Mouse (Mus musculus) adrenal gland, adult 2 months (tissue): Measurements from ENCODE around the gene Nlrp4f. TPM values are rescaled to one million over a fixed set of nuclear protein-coding genes. Genes with fewer than 3 reads are reported as not detected.

ENCODE experiments used
- DNase-seq: peaks from one replicate; pipeline ENCODE4 v3.0.0; 2021
- long read RNA-seq: library from polyadenylated mRNA; stranded (forward); transcript quantifications from one replicate; pipeline ENCODE4 v2.0.0, GENCODE M21; 2021
- polyA plus RNA-seq: library from polyadenylated mRNA; depleted of rRNA; stranded (reverse); fragments of >200 nt; gene quantifications from 2 replicates; pipeline ENCODE4 v1.2.3, GENCODE M21; 2012; rRNA removed
- total RNA-seq, 2 experiments: library from RNA; stranded (reverse); gene quantifications; 2 replicates each; pipeline ENCODE4 v1.2.3; 2021

Gene Nlrp4f
- under 1 TPM in 1 of 2 experiments, not detected in 1; 0.21 TPM for total RNA-seq
- not detected in 2 replicates for polyA plus RNA-seq
- long read RNA-seq = 0 reads

GRCm38 (mm10) chr13:65205877-65206276 lies at the start of gene Nlrp4f:
TSS of gene Nlrp4f (minus strand) at chr13:65205977.
- DNase-seq = no peak

- no peak for DNase-seq
Measured at GRCm38 (mm10) chr13:65243273-65243672, 37.5 kb upstream of the Nlrp4f start.

- DNase-seq = no peak
Measured at GRCm38 (mm10) chr13:65242319-65242787, 36.6 kb upstream of the Nlrp4f start.

- peak; percentile 2 for DNase-seq
Measured at GRCm38 (mm10) chr13:65241627-65242318, 36.0 kb upstream of the Nlrp4f start.

- peak; percentile 96 for DNase-seq
Measured at GRCm38 (mm10) chr13:65241099-65241626, 35.4 kb upstream of the Nlrp4f start.

GRCm38 (mm10) chr13:65240509-65241098 lies 34.8 kb upstream of the Nlrp4f start:
- peak; percentile 96 for DNase-seq

- DNase-seq = no peak
Measured at GRCm38 (mm10) chr13:65237211-65237610, 31.4 kb upstream of the Nlrp4f start.

- no peak for DNase-seq
Measured at GRCm38 (mm10) chr13:65226657-65227056, 20.9 kb upstream of the Nlrp4f start.

GRCm38 (mm10) chr13:65225945-65226344 lies 20.2 kb upstream of the Nlrp4f start:
- DNase-seq = no peak

GRCm38 (mm10) chr13:65200667-65201066 lies 5.1 kb downstream of the Nlrp4f start:
- DNase-seq = no peak

- no peak for DNase-seq
Measured at GRCm38 (mm10) chr13:65176472-65177091, 29.2 kb downstream of the Nlrp4f start.

GRCm38 (mm10) chr13:65175734-65176471 lies 29.9 kb downstream of the Nlrp4f start:
- peak; percentile 27 for DNase-seq

- no peak for DNase-seq
Measured at GRCm38 (mm10) chr13:65174102-65174501, 31.7 kb downstream of the Nlrp4f start.

GRCm38 (mm10) chr13:65149940-65150339 lies 55.8 kb downstream of the Nlrp4f start, which contains the start of gene Olfr466:
TSS of gene Olfr466 (plus strand) at chr13:65150240.
- DNase-seq = no peak

GRCm38 (mm10) chr13:65137789-65138188 lies 68.0 kb downstream of the Nlrp4f start, which contains the start of gene Olfr465-ps1:
TSS of gene Olfr465-ps1 (plus strand) at chr13:65138089.
- DNase-seq = no peak

Other genes with a start within 250 kb of the Nlrp4f start
- not detected for gene Spata31d1c, start 172.9 kb downstream of the Nlrp4f start, total RNA-seq
- gene Spata31d1c, start 172.9 kb downstream of the Nlrp4f start, polyA plus RNA-seq = not detected in 2 replicates
- not detected for gene Prss47, start 153.2 kb downstream of the Nlrp4f start, total RNA-seq
- not detected in 2 replicates for gene Prss47, start 153.2 kb downstream of the Nlrp4f start, polyA plus RNA-seq
- 10 to 100 TPM; 40.1 to 46.3 TPM for gene Mfsd14b, start 93.0 kb downstream of the Nlrp4f start, total RNA-seq
- 24.0 and 26.3 TPM in 2 replicates for gene Mfsd14b, start 93.0 kb downstream of the Nlrp4f start, polyA plus RNA-seq
- gene Olfr465-ps1, start 67.9 kb downstream of the Nlrp4f start, total RNA-seq = not detected
- not detected in 2 replicates for gene Olfr465-ps1, start 67.9 kb downstream of the Nlrp4f start, polyA plus RNA-seq
- gene Olfr466, start 55.7 kb downstream of the Nlrp4f start, total RNA-seq = not detected
- gene Olfr466, start 55.7 kb downstream of the Nlrp4f start, polyA plus RNA-seq = not detected in 2 replicates
- not detected for gene Gm10775, start 53.6 kb upstream of the Nlrp4f start, total RNA-seq
- gene Gm10775, start 53.6 kb upstream of the Nlrp4f start, polyA plus RNA-seq = not detected in 2 replicates
- gene Zfp369, start 72.8 kb upstream of the Nlrp4f start, total RNA-seq = 10 to 100 TPM; 19.8 to 23.3 TPM
- 9.7 and 10.4 TPM in 2 replicates for gene Zfp369, start 72.8 kb upstream of the Nlrp4f start, polyA plus RNA-seq